Mouse (Mus musculus) layer of hippocampus, postnatal 25 days (tissue): ENCODE results near the gene Gbe1. TPM values are rescaled to one million over a fixed set of nuclear protein-coding genes. Genes with fewer than 3 reads are reported as not detected.

Experiments used
- DNase-seq, 2 experiments: peaks; one replicate each; pipeline ENCODE4 v3.0.0; 2022; ENCODE audit warnings: mixed read lengths in 2 of 2, low spot score in 1 of 2; ENCODE audit errors: extremely low spot score in 1 of 2
- total RNA-seq, 2 experiments: library from RNA; stranded (reverse); gene quantifications; 2 replicates each; pipeline ENCODE4 v1.2.3; 2021

Gbe1 gene
- total RNA-seq, 2 experiments from 2014 or later = 7.0 to 8.8 TPM

- no peak for DNase-seq
These were observed 248.0 kb downstream of the Gbe1 start for GRCm38 (mm10) chr16:70561635-70562348.

GRCm38 (mm10) chr16:70562574-70562973, 248.8 kb downstream of the Gbe1 start:
- DNase-seq = no peak

DNA sequence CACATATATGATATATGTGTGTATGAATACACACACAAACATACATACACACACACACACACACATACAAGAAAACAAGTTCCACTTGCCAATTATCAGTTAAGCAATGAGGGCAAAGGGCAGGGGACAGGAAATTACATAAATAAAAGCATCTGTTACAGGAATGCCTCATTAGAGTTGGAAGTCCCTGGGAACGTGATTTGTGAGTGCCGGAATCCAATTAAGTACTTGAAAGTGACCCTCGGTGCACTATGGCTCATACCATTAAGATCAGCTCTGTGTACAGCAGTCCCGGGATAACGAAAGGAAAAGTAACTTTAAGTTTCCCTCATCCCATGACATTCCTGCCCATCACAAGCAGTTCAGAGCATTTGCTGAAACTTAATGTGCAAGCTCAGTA, 249.7 kb downstream of the Gbe1 start:
- no peak for DNase-seq

GRCm38 (mm10) chr16:70568341-70569265, 254.9 kb downstream of the Gbe1 start:
- DNase-seq = peak; percentile 19 to 42

GRCm38 (mm10) chr16:70585964-70586363, 272.2 kb downstream of the Gbe1 start:
- DNase-seq = peak in 1 of 2 experiments; percentile 19

DNA sequence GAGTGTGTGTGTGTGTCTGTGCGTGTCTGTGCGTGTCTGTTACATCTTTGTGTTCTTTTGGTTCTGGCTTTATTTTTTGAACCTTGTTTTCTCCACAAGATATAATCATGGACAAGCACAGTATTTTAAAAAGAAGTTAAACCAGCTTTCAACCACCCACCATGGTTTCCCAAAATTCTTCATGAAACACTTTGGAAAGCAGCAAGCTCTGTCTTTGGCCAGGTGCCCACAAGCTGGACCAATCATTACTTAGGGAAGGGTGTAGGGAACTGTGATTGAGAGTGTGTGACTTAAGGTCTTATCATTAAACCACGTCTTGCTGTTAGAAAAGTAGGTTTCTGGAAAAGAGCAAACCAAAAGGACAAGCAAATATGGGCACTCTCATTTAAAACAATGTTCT, 288.6 kb downstream of the Gbe1 start:
- DNase-seq = no peak

GRCm38 (mm10) chr16:70608358-70608757, 294.6 kb downstream of the Gbe1 start:
- no peak for DNase-seq

DNA sequence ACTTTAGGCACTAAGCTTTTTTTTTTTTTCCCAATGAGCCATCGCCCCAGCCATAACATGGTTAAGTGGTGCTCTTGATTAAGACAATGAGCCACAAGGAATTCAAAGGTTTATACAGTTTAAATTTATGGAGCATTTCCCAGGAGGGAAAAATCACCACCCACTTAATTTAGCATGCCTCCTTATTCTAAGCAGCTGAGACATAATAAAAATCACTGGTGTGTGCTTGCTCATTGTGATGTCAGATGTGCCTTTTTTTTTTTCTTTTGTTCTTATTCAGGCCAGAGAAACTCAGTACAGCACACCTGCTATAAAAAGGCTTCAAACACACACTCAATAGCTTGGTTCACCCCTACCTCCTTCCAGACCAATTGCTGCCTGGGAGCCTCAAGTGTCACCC, 303.9 kb downstream of the Gbe1 start:
- no peak for DNase-seq

- no peak for DNase-seq
These were observed 304.4 kb downstream of the Gbe1 start for GRCm38 (mm10) chr16:70618168-70618567.
